Mouse (Mus musculus) hindbrain, embryonic 13.5 days (tissue): ENCODE data around the gene Snrpd3. TPM values are rescaled to one million over a fixed set of nuclear protein-coding genes. Genes with fewer than 3 reads are reported as not detected.

Experiments
- ATAC-seq: fragments of 200-750 bp; cut with Nextera tagmentation; 2 replicates; pipeline ENCODE4 v1.8.0; 2017; ENCODE audit warnings: moderate TSS enrichment; ENCODE audit not compliant: low FRiP score
- H3K27ac ChIP-seq: fragments of 300-500 bp; sonication (generic); 2 replicates; pipeline ENCODE4 v1.5.1; 2015; ENCODE audit warnings: inconsistent platforms, mild to moderate bottlenecking, moderate library complexity
- H3K27me3 ChIP-seq: fragments of 300-500 bp; sonication (generic); 2 replicates; pipeline ENCODE4 v1.6.1; 2015; ENCODE audit warnings: mild to moderate bottlenecking, inconsistent platforms
- H3K36me3 ChIP-seq: fragments of 300-500 bp; sonication (generic); 2 replicates; pipeline ENCODE4 v1.6.1; 2015; ENCODE audit warnings: mild to moderate bottlenecking, inconsistent platforms
- H3K4me1 ChIP-seq: fragments of 300-500 bp; sonication (generic); replicated peaks from 2 replicates; pipeline ENCODE4 v1.6.1; 2015; ENCODE audit warnings: inconsistent platforms
- H3K4me2 ChIP-seq: fragments of 300-500 bp; sonication (generic); 2 replicates; pipeline ENCODE4 v1.6.1; 2015; ENCODE audit warnings: inconsistent platforms, mild to moderate bottlenecking, moderate library complexity
- H3K4me3 ChIP-seq: fragments of 300-500 bp; sonication (generic); 2 replicates; pipeline ENCODE4 v1.5.1; 2015; ENCODE audit warnings: mild to moderate bottlenecking, inconsistent platforms
- H3K9ac ChIP-seq: fragments of 300-500 bp; sonication (generic); 2 replicates; pipeline ENCODE4 v1.6.1; 2015; ENCODE audit warnings: mild to moderate bottlenecking, inconsistent platforms
- H3K9me3 ChIP-seq: fragments of 300-500 bp; sonication (generic); 2 replicates; pipeline ENCODE4 v1.6.1; 2016; ENCODE audit warnings: inconsistent platforms
- WGBS: fragments of 180-500 bp; shearing (Covaris S2); methylation state at CpG from one replicate; pipeline ENCODE4 v1.1.7; 2015; 5-methylcytosine and 5-hydroxymethylcytosine counted together
- polyA plus RNA-seq: library from polyadenylated mRNA; unstranded; fragments of >200 nt; fragmentation: Nextera tagmentation; extraction: Ambion mirVana; gene quantifications from 2 replicates; pipeline ENCODE4 v1.2.1, GENCODE M21; 2015

Gene Snrpd3
- polyA plus RNA-seq, 1 experiment from 2014 or later = 153 TPM

- no peaks in the 10 kb centered on the region for H3K9me3 ChIP-seq
- H3K4me2 ChIP-seq = peak overlapping the region; percentile 32
- peaks cover 15% of the 10 kb centered on the region for H3K4me1 ChIP-seq
- H3K9ac ChIP-seq = no peak overlapping the region
- no peak overlapping the region for H3K4me3 ChIP-seq
- 0 out of 2 replicates have a peak overlapping the region, but pooled peaks have one; percentile 6 for H3K27ac ChIP-seq
- 30% methylated on average over 20 of the region's 20 CpGs for WGBS
- peak; percentile 82 for ATAC-seq
- H3K36me3 ChIP-seq = no peaks in the 10 kb centered on the region
- peaks cover 9% of the 10 kb centered on the region for H3K27me3 ChIP-seq
These were observed 68.7 kb downstream of the Snrpd3 start for GRCm38 (mm10) chr10:75585876-75586552.

GRCm38 (mm10) chr10:75586553-75586879 lies 69.2 kb downstream of the Snrpd3 start:
- Histone ChIP-seq H3K4me2 (no peak overlapping the region), H3K36me3 (no peaks in the 10 kb centered on the region), H3K9me3 (no peaks in the 10 kb centered on the region), H3K4me1 (peaks cover 15% of the 10 kb centered on the region), H3K9ac (no peak overlapping the region), H3K4me3 (no peak overlapping the region), H3K27me3 (peaks cover 9% of the 10 kb centered on the region), H3K27ac (0 out of 2 replicates have a peak overlapping the region, but pooled peaks have one; percentile 6)
- WGBS = 84% methylated on average over 1 of the region's 1 CpGs
- peak; percentile 55 for ATAC-seq

Other genes starting within 250 kb of the Snrpd3 start
- 3.1 and 3.9 TPM in 2 replicates for gene Adora2a, start 200.7 kb upstream of the Snrpd3 start, polyA plus RNA-seq
- 0.09 and 0.10 TPM in 2 replicates for gene Upb1, start 116.4 kb upstream of the Snrpd3 start, polyA plus RNA-seq
- 22.3 and 22.9 TPM in 2 replicates for gene Gucd1, start 421 bp downstream of the Snrpd3 start, polyA plus RNA-seq
- 24.8 and 27.3 TPM in 2 replicates for gene Lrrc75b, start 42.8 kb downstream of the Snrpd3 start, polyA plus RNA-seq
- gene Ggt1, start 44.1 kb downstream of the Snrpd3 start, polyA plus RNA-seq = 1.2 and 1.8 TPM in 2 replicates
- 1.9 TPM in 2 replicates for gene Ggt5, start 71.8 kb downstream of the Snrpd3 start, polyA plus RNA-seq
- 3.8 and 4.0 TPM in 2 replicates for gene Susd2, start 126.5 kb downstream of the Snrpd3 start, polyA plus RNA-seq
- gene Cabin1, start 246.8 kb downstream of the Snrpd3 start, polyA plus RNA-seq = 39.5 and 45.7 TPM in 2 replicates